Mouse (Mus musculus) lung, postnatal 0 days (tissue): ENCODE results near the gene Rsph6a.

Source experiments
- CTCF ChIP-seq: IDR thresholded peaks from 2 replicates; pipeline ENCODE4 v1.5.1; 2016; ENCODE audit warnings: antibody characterized with exemption, mild to moderate bottlenecking
- EP300 ChIP-seq: IDR thresholded peaks from 2 replicates; pipeline ENCODE4 v1.6.1; 2016; ENCODE audit warnings: antibody characterized with exemption, mild to moderate bottlenecking, control low read depth

DNA sequence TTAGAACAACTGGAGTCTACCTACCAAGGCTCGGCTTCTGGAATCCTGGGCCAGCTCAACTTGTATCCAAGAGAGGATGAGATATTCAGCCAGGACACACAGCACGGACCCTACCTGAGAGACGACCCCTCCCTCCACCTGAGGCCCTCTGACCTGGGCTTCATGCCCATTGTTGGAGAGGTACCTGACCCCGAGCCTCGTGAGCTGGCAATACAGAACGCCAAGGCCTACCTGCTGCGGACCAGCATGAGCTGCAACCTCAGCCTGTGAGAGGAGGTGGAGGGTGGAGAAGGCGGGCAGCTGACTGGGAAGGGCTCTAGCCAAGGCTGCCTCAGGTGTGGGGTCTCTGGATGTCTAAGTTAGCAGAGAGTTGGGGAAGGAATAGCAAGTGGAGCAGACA is 618 bp downstream of the Rsph6a start:
- TF ChIP-seq EP300, result no peak
- TF ChIP-seq CTCF, result no peak
